Mouse (Mus musculus) retina, embryonic 14.5 days (tissue): Measurements from ENCODE around the gene Serpina3b.
"Not testable (repeated sequence)": the region's sequence is repeated elsewhere in the genome, so short reads cannot be mapped to it uniquely, and the experiment has no call there.

Experiments used
- DNase-seq: peaks from one replicate; pipeline ENCODE4 v3.0.0-alpha.2; 2015; ENCODE audit warnings: low spot score

Gene Serpina3b

DNA sequence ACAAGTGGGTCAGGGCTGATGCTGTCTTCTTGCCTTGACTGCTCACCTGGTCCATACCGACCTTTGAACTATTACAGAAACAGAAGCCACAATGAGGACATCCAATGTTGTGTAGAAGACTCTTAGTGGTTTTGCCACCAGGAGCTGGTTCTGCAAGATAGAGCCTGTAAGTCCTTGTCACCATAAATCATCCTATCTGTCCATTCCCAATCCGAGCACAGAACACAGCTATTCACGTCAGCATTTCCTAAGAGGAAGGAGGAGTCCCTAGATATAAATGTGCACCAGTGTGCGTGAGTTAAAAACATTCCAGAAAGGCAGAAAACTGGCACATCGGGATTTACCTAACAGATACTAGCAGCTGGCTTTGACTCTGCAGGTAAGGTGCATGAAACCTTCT is at the start of gene Serpina3b:
Serpina3b (plus strand) TSS at position 301 of the 400 bp plus-strand sequence.
- no peak for DNase-seq

DNA sequence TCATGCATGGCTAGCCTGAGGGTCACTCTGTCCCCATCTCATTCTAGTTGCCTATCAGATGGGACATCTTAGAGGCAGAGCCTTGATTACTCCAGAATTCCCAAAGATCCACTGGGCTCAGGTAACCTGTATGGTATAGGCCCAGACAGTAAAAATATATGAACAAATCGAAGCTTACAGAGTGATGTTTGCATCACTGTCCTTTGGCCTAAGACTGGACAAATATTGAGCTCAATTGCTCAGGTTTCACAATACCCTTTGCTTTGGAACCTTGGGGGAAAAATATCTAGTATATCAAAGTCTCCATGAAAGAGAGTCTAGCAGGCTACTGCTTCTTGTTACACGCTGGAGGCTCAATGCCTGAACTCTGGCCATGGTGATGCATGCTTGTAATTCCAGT is 37.7 kb upstream of the Serpina3b start:
- no peak for DNase-seq

DNA sequence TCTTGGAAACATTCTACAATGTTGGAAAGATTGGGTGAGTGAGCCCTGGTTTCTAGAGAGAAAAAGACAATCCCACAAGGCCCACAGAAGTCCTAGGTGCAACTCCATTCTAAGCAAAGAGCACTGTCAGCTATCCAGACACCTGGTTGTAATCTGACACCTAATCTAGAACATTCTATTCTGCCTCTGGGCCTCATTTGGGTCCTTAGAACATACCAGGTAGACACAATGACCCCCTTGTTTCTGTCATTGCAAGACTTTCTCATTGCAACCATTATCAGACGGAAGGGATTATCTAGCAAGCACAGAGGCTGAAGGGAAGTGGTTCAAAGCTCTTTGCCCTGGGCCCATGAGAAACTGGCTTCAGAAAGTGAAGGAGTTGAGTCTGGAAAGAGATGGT is 36.5 kb upstream of the Serpina3b start:
- DNase-seq: no peak

DNA sequence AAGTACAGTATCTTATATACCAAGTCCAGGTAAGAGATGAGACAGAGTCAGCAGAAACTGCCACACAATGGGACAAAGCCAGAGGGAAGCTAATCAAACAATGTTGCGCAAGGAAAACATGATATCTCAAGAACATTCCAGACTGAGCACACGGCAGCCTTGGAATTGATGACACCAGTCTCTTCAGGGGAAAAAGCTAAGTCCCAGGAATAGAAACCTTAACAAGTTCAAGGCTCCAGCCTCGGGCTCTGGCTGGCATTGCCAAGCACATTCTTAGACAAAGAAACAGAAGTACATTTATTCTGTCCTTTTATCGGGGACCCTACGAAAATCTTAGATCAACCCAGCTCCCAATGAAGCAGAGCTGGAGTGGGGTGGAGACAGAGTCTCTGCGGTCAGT is 27.0 kb upstream of the Serpina3b start, which contains the start of gene Serpina5:
Serpina5 (plus strand) TSS at position 346 of the 400 bp plus-strand sequence.
- no peak for DNase-seq

DNA sequence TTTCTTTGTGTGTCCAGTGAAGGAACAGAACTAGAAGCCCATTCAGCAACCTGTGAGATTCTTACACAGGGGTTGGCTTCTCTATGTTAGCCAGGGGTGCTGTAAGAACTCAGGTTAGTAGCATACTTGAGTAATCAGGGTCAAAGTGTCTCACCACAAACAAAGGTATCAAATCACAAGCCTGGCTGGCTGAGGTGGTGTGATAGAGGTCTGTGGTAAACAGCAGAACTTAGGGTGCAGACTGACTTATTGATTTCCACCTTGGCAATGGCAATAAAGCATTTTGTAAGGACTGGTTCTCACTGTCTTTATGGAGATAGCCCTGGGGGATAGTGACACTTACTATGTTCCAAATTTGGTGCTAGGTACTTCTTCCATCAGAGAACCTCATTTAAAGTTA is 21.9 kb upstream of the Serpina3b start:
- DNase-seq: no peak

DNA sequence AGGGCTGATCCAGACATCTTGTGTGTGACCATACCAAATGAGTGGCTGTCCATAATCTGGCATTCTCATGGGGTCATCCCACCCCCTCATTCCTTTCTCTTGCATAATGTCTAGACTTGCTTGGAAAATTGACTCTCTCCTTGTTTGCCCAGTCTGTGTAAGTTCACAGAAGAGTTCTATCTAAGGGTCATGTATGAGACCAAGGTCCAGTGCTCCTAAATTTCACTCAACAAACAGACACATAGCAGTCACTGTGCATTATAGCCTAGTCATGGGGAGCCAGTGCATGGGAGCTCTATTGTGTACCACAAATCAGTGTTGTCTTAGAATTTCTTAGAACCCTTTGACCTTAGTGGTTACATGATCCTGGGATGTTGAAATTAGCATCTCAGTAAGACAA is 20.9 kb upstream of the Serpina3b start:
- DNase-seq: no peak

DNA sequence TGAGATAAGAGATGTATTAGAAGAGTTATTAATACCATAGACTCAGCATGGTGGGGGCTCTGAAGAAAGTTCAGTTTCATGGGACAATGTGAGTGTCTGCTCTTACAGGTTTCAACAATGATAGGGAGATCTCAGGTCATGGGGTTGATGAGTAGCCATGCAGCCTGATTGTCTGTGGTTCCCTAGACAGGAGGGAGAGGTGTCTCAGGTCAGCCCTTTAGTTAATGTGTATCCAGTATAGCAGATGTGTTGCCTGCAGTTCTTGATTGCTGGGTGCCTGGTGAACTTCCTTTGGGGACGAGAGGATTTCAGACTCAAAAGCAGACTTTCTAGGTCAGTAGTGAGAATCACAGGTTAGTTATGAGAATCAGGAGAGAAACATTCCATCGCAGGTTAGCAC is 19.3 kb upstream of the Serpina3b start:
- DNase-seq: no peak

DNA sequence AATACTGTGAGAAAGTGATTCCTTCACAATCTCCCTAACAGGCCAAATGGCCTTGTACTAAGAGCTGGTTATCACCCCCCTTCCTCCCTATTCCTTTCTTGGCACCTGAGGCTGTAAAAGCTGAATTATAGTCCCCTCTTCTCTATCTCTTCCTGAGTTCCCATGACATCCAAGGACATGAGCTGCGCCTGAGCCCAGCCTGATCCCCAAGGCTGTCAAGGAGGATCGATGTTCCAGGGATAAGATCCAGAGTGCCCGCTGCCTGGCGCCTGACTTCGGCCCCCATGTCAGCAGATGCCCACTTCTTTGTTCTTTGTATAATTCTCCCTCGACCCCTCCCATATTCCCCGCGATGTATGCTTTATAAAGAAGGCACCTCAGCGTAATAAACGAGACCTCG is 15.5 kb upstream of the Serpina3b start, which contains the start of gene Serpina3a:
Serpina3a (plus strand) TSS at position 392 of the 400 bp plus-strand sequence.
- DNase-seq: not testable (repeated sequence)

DNA sequence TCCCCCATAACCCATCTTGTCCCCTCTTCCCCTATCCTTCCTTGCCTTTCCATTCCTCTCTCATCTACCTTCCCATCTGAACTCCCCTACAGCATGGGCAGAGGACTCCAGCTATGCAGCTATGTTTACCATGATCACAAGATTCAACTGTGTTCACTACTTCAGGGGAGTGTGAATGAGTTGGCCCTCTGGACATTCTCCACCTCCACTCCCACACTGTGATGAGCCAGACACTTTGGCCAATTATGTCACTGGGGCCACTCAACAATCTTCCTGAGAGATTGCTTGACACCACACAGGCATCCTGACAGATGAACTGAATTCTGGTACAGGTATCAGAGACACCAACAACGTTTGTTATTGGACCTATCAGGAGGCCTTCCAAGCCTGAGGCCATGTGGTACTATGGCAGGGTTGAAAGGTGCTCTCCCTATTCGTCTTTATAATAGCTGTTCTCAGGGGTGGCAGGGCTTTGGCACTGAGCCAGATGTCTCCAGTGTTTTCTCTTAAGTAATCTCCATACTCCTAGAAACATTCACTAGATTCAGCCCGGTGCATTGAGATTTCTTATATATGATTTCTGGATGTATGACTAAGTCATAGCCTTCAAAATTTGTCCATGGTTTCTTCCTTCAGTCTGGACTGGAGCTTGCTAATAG is 12.7 kb upstream of the Serpina3b start:
- DNase-seq: no peak

DNA sequence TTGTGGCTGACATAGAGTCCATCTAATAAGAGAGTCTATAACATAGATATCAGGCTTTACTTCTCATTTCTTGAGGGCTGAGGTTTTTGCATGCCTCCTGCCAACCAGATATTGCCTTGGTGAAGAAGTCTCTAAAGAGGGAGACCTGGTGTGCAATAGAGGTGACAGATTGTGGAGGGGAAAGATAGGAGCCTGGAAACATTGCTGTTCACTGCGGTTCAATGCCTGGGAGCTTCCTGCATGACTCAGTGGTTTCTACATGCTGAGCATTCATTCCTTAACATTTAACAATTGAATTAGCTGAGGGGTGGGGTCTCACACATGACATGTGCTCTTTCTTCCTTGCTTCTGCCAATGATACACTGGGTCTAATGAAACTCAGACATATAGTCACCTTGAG is 4.7 kb upstream of the Serpina3b start:
- no peak for DNase-seq

DNA sequence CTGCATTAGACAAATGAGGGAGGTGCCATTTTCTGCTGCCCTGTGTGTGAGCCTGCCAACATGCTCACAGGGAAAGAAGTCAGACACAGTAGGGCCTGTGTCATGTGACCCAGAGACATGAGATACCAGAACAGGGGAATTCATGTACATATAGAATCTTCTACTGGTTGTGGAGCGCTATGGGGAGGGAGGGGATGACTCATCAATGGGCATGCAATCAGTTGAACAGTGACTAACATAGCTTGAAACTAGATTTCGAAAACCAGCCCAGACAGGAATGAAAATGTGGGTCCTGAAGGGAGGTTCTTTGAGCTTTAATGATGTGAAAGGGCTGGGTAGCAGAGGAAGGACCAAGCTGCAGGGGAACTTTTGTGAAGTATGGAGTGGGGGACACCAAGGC is 3.8 kb upstream of the Serpina3b start:
- no peak for DNase-seq

DNA sequence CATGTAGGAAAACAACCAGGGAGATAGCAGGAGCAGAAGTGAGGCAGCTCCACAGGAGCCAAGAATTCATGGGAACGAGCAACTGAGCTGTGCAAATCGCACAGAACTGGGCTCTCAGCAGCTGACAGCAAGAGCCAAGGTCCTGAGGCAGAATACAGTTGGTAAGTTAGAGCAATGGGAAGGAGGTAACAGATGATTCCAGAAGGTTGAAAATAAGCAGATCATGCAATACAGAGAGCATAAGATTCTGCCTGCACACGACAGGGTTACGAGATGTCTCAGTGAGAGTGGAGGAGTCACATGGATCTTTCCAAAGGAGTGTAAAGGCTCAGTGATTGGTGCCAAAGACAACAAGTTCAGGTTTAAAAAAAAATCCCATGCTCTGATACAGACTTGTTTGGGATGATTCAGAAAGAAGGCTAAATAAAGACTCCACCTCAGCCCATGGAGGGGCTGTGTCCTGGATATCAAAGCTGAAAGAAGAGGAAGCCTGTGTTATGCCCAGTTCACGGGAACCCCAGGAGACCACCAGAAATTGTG is 2.7 kb upstream of the Serpina3b start:
- no peak for DNase-seq

DNA sequence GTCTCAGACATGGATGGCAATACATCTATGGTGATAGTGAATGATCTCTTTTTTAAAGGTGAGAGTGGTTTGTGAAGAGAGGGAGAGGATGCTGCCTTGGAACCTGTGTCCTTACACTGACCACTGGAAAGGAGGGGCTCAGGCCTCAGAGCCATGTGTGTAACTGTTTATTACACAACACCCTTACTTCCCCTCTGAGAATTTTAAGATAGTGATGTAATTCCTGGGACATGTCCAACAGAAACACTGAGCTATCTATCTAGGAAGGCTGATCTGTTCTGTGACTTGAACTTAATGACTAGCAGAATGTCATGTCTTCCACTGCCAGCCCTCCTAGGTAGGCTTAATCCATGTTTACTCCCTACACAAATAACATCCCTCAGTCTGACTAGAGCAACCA is 3.2 kb downstream of the Serpina3b start:
- no peak for DNase-seq

DNA sequence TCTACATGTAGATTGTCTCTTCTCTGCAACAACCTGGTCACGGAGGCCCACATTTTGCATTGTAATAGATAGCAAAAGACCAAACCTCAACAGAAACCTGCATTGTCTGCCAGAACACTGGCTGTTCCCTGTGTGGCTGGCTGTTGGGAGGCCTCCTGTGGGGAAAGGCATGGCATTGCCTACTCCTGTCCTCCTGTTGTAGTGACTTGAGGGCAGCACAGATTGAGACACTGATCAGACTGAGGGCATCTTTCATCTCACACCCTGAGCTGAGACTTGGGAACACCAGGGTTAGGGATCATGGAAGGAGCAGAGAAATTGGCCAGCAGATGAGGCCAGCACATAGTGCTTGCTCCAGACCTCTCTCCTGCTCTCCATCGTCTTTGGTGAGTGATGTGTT is 10.4 kb downstream of the Serpina3b start:
- DNase-seq: no peak

DNA sequence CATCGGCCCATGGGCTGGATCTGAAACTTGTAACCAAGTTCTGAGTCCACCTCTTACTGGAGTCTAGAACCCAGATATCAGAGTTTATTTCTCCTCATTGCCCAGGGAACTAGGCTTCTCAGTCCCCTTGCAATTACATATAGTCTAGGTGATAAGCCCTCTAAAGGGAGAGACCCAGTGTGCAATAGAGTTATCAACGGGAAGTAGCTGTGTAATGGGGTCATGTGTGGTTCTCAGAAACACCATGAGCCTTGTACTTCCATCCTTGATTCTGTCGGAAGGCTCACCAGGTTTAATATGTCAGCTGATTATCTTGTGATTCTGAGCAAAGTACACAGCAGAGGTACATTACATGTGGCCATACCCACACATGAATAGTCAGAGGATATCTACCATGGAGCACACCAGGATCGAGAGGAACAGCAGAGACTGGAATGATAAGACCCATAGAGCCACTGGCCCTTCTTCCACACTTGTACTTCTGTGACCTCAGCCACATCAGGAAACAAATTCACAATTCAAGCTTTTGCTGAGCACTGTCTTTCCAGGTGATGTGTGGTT is 12.8 kb downstream of the Serpina3b start:
- no peak for DNase-seq

DNA sequence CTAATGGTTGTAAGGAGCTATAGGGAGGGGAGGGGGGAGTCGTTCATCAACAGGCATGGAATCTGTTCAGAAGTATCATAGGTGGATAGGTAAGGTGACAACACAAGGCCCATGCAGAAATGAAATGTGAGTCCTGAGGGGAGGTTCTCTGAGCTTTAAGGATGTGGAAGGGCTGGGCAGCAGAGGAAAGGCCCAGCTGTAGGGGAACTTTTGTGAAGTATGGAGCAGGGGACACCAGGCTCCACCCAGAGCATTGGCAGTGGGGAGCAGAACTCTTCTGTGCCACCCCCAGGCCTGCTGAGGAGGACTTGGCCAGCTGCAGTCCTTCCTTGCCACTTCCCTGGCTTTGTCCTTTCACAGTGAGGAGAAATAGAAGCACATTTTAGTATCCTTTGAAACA is 13.7 kb downstream of the Serpina3b start:
- DNase-seq: no peak

DNA sequence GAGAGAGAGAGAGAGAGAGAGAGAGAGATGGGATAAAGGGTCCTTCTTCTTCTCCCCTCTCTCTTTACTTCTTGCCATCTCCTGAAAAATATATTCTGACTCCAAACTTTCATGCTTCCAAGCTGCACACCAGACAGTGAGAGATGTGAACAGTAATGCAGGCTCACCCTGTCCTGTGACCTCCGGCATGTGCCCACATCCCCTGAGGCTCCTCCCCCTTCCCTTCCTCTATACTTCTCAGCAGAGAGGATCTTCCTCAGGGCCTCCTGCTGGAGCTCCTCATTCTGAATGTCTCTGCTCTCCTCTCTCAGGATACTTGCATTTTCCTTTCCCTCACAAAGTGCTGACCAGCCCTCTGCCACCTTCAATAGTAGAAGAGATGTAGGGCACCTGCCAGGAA is 14.6 kb downstream of the Serpina3b start:
- no peak for DNase-seq

DNA sequence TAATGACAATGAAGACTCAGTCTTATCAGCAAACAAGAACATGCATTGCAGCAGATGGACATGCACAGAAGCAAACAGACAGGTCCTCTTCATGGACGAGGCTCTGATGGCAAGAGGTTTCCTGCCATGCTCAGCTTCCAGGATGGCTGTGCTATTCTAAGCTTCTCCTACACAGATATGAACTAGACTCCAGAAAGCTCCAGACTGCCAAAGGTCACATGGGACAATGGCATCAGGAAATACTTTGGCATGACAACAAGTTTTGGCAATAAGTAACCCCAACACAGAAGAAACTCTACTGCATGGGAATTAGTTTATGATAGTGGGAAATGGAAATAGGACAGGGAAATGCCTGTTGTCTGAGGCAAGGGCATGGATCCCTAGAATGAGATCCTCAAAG is 15.5 kb downstream of the Serpina3b start:
- DNase-seq: no peak

DNA sequence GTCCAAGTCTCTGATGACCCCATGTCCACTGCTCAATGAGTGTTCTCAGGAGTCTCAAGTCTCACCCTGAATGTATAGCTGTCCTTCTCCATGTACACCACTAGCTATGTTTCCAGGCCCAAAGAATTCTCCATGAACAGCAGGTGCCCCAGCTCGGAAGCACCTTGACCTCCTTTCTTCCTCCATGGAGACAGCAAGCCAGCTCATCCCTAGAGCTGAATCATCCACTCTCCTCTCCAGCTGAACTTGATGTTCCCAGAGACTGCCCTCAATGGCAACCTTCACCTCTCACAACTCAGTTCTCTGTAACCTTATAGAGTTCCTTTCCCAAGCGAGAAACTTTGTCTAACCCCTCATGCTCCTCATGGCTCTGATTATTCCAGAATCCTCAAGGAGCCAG is 17.8 kb downstream of the Serpina3b start:
- no peak for DNase-seq

DNA sequence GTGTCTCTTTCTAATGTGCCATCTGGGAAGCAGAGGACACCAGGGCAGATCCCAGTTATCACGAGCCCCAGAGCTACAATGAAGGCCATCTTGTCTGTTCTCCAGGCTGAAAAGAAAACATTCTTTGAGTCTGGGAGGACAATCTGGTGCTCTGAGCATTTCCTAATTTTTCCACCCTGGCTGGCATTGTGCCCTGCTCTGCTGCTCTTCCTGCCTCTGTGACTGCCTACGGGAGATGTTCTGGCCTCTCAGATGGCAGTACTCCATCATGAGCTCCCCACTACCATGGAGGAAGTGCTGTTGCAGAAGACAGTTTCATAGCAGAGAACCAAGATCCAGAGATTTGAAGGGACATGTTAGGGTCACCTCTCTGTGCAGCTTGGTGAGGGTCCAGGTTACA is 24.2 kb downstream of the Serpina3b start:
- no peak for DNase-seq

DNA sequence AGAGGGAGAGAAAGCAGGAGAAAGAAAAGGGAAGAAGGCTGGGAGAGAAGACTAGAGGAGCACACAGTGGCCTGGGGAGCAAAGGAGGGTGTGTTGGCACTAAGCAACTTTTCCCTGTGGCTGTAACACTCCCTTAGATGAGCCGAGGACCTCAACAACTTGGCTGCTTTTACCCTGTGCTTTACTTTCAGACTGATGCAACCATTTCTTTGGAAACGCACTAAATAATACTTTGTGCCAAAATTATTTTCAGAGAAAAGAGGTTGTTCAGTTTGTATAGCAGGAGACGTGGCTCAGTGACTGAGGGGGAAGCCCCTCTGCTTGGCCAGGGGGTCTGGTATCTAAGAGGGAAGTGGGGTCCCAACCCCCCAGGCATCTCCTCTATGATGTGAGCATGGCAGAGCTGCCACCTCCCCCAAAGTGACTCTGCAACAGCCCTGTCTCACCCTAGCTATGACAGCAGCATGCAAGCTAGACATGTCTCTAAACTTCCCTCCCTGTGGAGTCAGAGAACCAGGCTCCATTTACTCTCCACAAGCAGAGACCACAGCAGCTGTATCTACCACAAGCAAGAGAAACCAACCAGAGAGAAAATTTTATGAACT is 25.3 kb downstream of the Serpina3b start:
- no peak for DNase-seq

DNA sequence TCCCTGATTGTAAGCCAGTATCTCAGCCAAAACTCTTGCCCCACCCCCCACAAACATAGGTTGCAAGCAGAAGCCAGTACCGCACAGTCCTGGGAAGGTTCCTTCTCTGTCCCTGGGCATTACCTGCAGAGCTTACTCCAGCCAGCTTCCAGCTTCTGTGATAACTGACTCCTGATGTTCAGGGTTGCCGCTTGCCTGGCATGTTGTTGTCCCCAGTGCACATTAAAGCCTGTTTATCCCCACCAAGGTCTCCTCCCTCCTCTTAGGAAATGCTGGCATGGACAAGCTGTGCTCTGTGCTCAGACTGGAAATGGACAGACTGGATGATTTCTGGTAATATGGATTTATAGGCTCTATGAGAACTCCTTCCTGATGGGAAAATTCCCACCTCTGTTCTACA is 25.9 kb downstream of the Serpina3b start, which contains the start of gene Serpina3c:
Serpina3c (minus strand) TSS at position 215 of the 400 bp plus-strand sequence.
- no peak for DNase-seq

DNA sequence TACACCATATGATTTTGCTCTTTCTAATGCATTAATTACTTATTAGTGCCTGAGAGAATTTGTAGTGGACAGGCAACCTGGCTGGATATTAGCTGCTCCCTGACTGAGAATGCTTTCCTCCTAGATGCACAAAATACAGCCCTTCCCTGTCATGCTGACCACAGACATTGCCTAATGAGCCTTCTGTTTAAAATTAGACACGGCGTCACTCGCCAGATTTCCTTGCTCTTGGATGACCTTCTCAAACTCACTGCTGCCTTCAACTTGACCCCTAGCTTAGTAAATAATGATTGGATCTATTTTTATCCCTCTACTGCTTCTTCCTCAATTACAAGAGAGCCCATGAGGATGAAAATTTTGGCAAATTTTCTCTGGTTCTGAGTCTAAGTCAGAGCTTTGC is 47.0 kb downstream of the Serpina3b start:
- DNase-seq: no peak
